Mouse (Mus musculus): ENCODE results near the gene Cul1. TPM values are rescaled to one million over a fixed set of nuclear protein-coding genes. Genes with fewer than 3 reads are reported as not detected.

Cul1 gene
- polyA plus RNA-seq, 1 experiment from 2014 or later: 100.0 TPM

DNA sequence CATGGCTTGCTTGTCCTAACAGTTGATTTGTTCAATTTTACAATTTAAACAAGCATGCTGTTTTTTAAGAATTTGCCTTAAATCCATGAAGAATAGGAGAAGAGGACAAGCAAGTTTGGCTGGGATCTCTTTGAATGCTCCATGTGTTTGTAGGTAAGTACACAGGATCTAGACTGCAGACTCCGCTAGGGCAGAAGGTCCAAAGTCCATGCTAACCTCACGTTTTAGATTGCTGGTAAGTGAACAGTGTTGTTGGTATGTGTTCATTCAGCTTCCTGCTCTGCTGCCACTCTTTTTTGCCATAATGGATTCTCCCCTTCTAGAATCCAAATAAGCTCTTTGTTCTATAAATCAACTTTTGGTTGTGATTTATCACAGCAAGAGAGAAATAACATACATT is 73.9 kb downstream of the Cul1 start:
- 79% methylated on average over 2 of the region's 2 CpGs for WGBS

DNA sequence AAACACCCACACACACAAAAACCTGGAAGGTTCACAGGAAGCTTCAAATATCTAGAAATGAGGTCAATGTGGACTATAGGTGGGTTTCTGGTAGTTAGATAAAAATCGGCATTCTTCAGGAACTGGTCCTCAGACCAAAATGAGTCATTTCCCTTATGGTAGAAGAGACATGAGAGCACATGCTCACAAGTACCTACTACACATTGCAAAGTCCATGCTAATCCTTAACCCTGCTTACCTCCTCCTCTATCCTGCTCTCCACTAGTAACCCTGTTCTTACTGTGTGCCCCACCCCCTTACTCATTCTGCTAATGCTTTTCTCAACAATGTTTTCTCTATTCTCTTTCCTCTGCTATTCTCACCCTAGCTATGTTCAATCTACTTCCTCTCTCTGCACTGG is 74.5 kb downstream of the Cul1 start:
- H3K4me3 ChIP-seq (ENCODE audit: low read length): no peak overlapping the region
- H3K4me1 ChIP-seq (ENCODE audit: control insufficient read depth, insufficient read depth, low read length): no peaks in the 10 kb centered on the region
- H3K9me3 ChIP-seq (replicated peaks; ENCODE audit: control insufficient read depth, low read length): no peaks in the 10 kb centered on the region
- H3K27ac ChIP-seq (ENCODE audit: low read length): no peak overlapping the region
- ATAC-seq (replicated peaks; ENCODE audit: extremely low read depth, insufficient read depth, low FRiP score): no peak
- peaks cover 63% of the 10 kb centered on the region for H3K36me3 ChIP-seq (ENCODE audit: control insufficient read depth, insufficient read depth)
- H3K4me2 ChIP-seq (ENCODE audit: low read depth, low read length): no peak overlapping the region
- 47% methylated on average over 1 of the region's 1 CpGs for WGBS
- no peaks in the 10 kb centered on the region for H3K27me3 ChIP-seq (ENCODE audit: control insufficient read depth, insufficient read depth, low read length)
- H3K9ac ChIP-seq (ENCODE audit: low read length): no peak overlapping the region

More for the DNA sequence above, 73.9 kb downstream of the Cul1 start:
- H3K27ac ChIP-seq (ENCODE audit: low read length): no peak overlapping the region
- ATAC-seq (replicated peaks; ENCODE audit: extremely low read depth, insufficient read depth, low FRiP score): no peak
- no peaks in the 10 kb centered on the region for H3K4me1 ChIP-seq (ENCODE audit: control insufficient read depth, insufficient read depth, low read length)
- no peak overlapping the region for H3K9ac ChIP-seq (ENCODE audit: low read length)
- no peaks in the 10 kb centered on the region for H3K9me3 ChIP-seq (replicated peaks; ENCODE audit: control insufficient read depth, low read length)
- no peak overlapping the region for H3K4me2 ChIP-seq (ENCODE audit: low read depth, low read length)
- H3K36me3 ChIP-seq (ENCODE audit: control insufficient read depth, insufficient read depth): peaks cover 65% of the 10 kb centered on the region
- no peaks in the 10 kb centered on the region for H3K27me3 ChIP-seq (ENCODE audit: control insufficient read depth, insufficient read depth, low read length)
- no peak overlapping the region for H3K4me3 ChIP-seq (ENCODE audit: low read length)

DNA sequence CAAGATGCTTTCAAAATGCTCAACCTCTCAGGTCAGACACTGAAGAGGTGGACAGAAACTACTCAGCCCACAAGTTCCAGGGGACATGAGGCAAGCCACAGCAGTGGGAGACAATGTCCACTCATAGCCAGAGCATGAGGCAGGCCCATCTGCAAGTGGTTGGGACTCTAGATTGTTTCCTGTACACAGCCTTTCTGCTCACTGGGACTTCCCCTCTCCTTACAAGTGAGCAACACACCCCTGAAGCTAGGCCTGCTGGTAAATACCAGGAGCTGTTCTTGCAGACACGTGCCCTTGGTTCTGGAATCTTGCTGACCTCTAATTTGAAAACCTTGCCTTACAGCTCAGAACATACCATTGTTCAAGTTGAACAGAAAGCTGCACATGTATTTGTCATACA is 79.3 kb downstream of the Cul1 start:
- no peak overlapping the region for H3K9ac ChIP-seq (ENCODE audit: low read length)
- no peak overlapping the region for H3K4me2 ChIP-seq (ENCODE audit: low read depth, low read length)
- 48% methylated on average over 1 of the region's 1 CpGs for WGBS
- H3K9me3 ChIP-seq (replicated peaks; ENCODE audit: control insufficient read depth, low read length): no peaks in the 10 kb centered on the region
- 0 out of 2 replicates have a peak, but pooled peaks have one; percentile 32 for ATAC-seq (replicated peaks; ENCODE audit: extremely low read depth, insufficient read depth, low FRiP score)
- no peaks in the 10 kb centered on the region for H3K27me3 ChIP-seq (ENCODE audit: control insufficient read depth, insufficient read depth, low read length)
- H3K27ac ChIP-seq (ENCODE audit: low read length): no peak overlapping the region
- peaks cover 26% of the 10 kb centered on the region for H3K36me3 ChIP-seq (ENCODE audit: control insufficient read depth, insufficient read depth)
- H3K4me1 ChIP-seq (ENCODE audit: control insufficient read depth, insufficient read depth, low read length): no peaks in the 10 kb centered on the region
- H3K4me3 ChIP-seq (ENCODE audit: low read length): no peak overlapping the region

DNA sequence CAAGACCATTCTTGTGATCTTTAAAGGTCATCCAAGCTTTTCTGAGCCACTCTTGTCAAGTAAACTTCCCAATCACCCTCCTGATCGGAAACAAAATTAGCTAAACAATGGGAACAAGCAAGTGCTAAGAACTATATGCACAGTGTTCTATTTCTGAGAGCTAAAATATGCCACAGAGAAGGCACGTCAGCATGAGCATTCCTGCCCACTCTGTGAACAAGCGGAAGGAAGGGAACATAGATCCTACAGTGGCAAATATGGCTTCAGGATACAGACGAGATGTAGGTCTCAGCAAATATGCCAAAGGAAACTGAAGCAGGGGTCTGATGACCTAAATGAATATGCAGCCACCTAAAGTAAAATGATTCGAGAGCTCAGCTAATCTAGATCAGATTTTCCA is 82.1 kb downstream of the Cul1 start:
- peaks cover 23% of the 10 kb centered on the region for H3K36me3 ChIP-seq (ENCODE audit: control insufficient read depth, insufficient read depth)
- WGBS: 84% methylated on average over 5 of the region's 5 CpGs

DNA sequence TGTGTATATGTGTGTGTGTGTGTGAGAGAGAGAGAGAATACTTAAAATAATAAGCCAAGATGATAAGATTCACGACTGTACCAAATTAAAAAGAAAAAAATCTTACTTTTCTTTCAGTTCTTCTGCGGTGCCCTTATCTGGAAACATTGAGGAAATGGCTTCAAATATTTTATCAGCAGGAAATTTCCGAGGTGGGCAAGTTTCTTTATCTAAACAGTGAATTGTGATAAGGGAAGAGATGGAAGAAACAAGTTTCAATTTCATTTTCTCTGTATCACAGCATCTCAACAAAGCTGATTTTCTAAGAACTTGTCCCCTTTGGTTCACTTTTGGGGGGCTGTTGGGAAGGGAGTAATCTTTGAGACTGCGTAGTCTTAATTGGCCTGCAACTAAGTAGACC is 99.1 kb downstream of the Cul1 start:
- Histone ChIP-seq H3K36me3 (ENCODE audit: control insufficient read depth, insufficient read depth) (peaks cover 38% of the 10 kb centered on the region), H3K4me3 (ENCODE audit: low read length) (no peak overlapping the region), H3K27me3 (ENCODE audit: control insufficient read depth, insufficient read depth, low read length) (no peaks in the 10 kb centered on the region), H3K9me3 (replicated peaks; ENCODE audit: control insufficient read depth, low read length) (no peaks in the 10 kb centered on the region), H3K9ac (ENCODE audit: low read length) (no peak overlapping the region), H3K4me1 (ENCODE audit: control insufficient read depth, insufficient read depth, low read length) (no peaks in the 10 kb centered on the region), H3K4me2 (ENCODE audit: low read depth, low read length) (no peak overlapping the region), H3K27ac (ENCODE audit: low read length) (no peak overlapping the region)
- ATAC-seq (replicated peaks; ENCODE audit: extremely low read depth, insufficient read depth, low FRiP score): no peak
- WGBS: 68% methylated on average over 4 of the region's 4 CpGs

More for the DNA sequence above, 82.1 kb downstream of the Cul1 start:
- Histone ChIP-seq H3K4me3 (ENCODE audit: low read length) (no peak overlapping the region), H3K4me2 (ENCODE audit: low read depth, low read length) (no peak overlapping the region), H3K27ac (ENCODE audit: low read length) (no peak overlapping the region), H3K27me3 (ENCODE audit: control insufficient read depth, insufficient read depth, low read length) (no peaks in the 10 kb centered on the region), H3K4me1 (ENCODE audit: control insufficient read depth, insufficient read depth, low read length) (no peaks in the 10 kb centered on the region), H3K9ac (ENCODE audit: low read length) (no peak overlapping the region), H3K9me3 (replicated peaks; ENCODE audit: control insufficient read depth, low read length) (no peaks in the 10 kb centered on the region)
- ATAC-seq (replicated peaks; ENCODE audit: extremely low read depth, insufficient read depth, low FRiP score): no peak

DNA sequence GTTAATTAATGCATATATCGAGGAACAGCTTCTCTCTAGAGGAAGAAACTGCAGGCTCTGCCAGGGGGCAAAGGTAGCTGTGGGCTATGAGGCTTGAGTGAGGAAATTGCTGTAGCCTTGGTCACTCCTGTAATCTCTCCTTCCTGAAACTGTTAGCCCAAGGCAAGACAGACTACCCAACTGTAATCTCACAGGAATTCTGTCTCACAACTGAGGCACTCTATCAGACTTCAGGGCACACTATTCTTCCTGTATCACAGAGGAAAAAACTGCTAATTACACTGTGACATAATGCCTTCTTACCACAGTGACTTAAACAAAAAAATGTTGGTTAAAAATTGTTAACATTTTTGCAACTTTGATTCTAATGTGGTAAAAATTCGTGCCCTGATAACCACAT is 106.1 kb downstream of the Cul1 start:
- Histone ChIP-seq H3K4me1 (ENCODE audit: control insufficient read depth, insufficient read depth, low read length) (no peaks in the 10 kb centered on the region), H3K9ac (ENCODE audit: low read length) (no peak overlapping the region), H3K27ac (ENCODE audit: low read length) (no peak overlapping the region), H3K36me3 (ENCODE audit: control insufficient read depth, insufficient read depth) (peaks cover 13% of the 10 kb centered on the region), H3K4me3 (ENCODE audit: low read length) (no peak overlapping the region), H3K4me2 (ENCODE audit: low read depth, low read length) (no peak overlapping the region), H3K27me3 (ENCODE audit: control insufficient read depth, insufficient read depth, low read length) (no peaks in the 10 kb centered on the region), H3K9me3 (replicated peaks; ENCODE audit: control insufficient read depth, low read length) (no peaks in the 10 kb centered on the region)
- WGBS: 89% methylated on average over 2 of the region's 2 CpGs
- ATAC-seq (replicated peaks; ENCODE audit: extremely low read depth, insufficient read depth, low FRiP score): no peak

DNA sequence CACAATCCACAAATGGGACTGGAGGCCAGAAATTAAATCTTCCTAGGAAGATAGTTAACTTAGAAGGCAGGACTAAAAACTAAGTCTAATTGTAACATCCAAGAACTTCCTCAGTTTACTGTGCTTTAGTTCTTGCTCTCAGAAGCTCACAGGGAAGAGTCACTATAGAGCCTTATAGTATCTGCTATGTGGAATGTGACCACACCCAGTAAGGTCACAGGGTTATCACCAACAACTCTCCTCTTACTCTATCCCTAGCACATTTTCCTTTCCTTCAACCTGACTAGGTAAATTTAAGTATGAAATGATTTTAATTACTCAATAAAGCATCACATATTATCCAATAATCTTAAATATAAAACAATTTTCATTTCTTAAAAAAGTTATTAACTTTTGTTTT is 107.2 kb downstream of the Cul1 start:
- Histone ChIP-seq H3K9ac (ENCODE audit: low read length) (no peak overlapping the region), H3K9me3 (replicated peaks; ENCODE audit: control insufficient read depth, low read length) (no peaks in the 10 kb centered on the region), H3K36me3 (ENCODE audit: control insufficient read depth, insufficient read depth) (peaks cover 8% of the 10 kb centered on the region), H3K4me3 (ENCODE audit: low read length) (no peak overlapping the region), H3K27me3 (ENCODE audit: control insufficient read depth, insufficient read depth, low read length) (no peaks in the 10 kb centered on the region), H3K27ac (ENCODE audit: low read length) (no peak overlapping the region), H3K4me2 (ENCODE audit: low read depth, low read length) (no peak overlapping the region), H3K4me1 (ENCODE audit: control insufficient read depth, insufficient read depth, low read length) (peaks cover 2% of the 10 kb centered on the region; the same call in 1 of the 2 replicates)
- no peak for ATAC-seq (replicated peaks; ENCODE audit: extremely low read depth, insufficient read depth, low FRiP score)

DNA sequence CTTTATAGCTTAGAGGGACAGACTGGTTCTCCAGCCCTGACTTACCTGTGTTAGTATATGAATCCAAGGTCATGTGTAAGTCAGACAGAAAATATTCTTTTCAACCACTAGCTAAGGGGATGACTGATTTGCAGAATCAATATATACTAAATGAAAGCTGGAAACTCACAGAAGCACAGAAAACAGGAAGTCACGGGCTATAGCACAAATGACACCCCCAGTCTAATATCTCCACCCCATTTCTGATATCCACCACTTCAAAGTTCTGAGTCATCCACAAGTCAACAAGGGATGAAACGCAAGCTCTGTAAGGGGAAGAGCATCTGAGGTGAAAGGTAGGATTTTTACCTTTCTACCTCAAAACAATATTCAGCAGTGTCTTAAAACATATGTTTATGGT is 107.6 kb downstream of the Cul1 start:
- Histone ChIP-seq H3K9me3 (replicated peaks; ENCODE audit: control insufficient read depth, low read length) (no peaks in the 10 kb centered on the region), H3K27me3 (ENCODE audit: control insufficient read depth, insufficient read depth, low read length) (no peaks in the 10 kb centered on the region), H3K4me2 (ENCODE audit: low read depth, low read length) (no peak overlapping the region), H3K4me3 (ENCODE audit: low read length) (no peak overlapping the region), H3K36me3 (ENCODE audit: control insufficient read depth, insufficient read depth) (peaks cover 8% of the 10 kb centered on the region), H3K9ac (ENCODE audit: low read length) (no peak overlapping the region), H3K27ac (ENCODE audit: low read length) (no peak overlapping the region), H3K4me1 (ENCODE audit: control insufficient read depth, insufficient read depth, low read length) (peaks cover 6% of the 10 kb centered on the region)
- ATAC-seq (replicated peaks; ENCODE audit: extremely low read depth, insufficient read depth, low FRiP score): no peak
- WGBS: 65% methylated on average over 2 of the region's 2 CpGs

DNA sequence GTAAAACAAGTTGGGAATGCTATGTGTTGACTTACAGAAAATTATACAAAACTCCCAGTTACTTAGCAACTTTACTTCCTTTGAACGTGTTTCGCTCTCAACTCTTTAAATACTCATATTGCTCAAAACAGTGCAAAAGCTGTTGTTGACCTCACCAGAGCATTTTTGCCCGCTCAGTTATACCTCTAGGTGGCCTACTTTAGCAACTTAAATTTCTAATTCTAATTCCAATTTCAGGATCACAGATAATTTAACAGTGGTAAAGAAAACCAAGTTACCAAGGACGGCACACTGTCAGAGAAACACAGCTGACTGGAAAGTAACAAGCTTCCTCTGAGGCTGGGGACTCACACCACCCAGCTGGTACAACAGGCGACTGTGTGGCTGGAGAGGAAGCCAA is 108.2 kb downstream of the Cul1 start:
- peaks cover 8% of the 10 kb centered on the region for H3K36me3 ChIP-seq (ENCODE audit: control insufficient read depth, insufficient read depth)
- no peak overlapping the region for H3K27ac ChIP-seq (ENCODE audit: low read length)
- peaks cover 10% of the 10 kb centered on the region for H3K4me1 ChIP-seq (ENCODE audit: control insufficient read depth, insufficient read depth, low read length)
- no peak for ATAC-seq (replicated peaks; ENCODE audit: extremely low read depth, insufficient read depth, low FRiP score)
- 87% methylated on average over 5 of the region's 5 CpGs for WGBS
- no peak overlapping the region for H3K9ac ChIP-seq (ENCODE audit: low read length)
- no peak overlapping the region for H3K4me3 ChIP-seq (ENCODE audit: low read length)
- H3K27me3 ChIP-seq (ENCODE audit: control insufficient read depth, insufficient read depth, low read length): no peaks in the 10 kb centered on the region
- no peak overlapping the region for H3K4me2 ChIP-seq (ENCODE audit: low read depth, low read length)
- no peaks in the 10 kb centered on the region for H3K9me3 ChIP-seq (replicated peaks; ENCODE audit: control insufficient read depth, low read length)

Data from heart, embryonic 16.5 days (tissue).